Mouse (Mus musculus): ENCODE results near the gene Bbs10. TPM values are rescaled to one million over a fixed set of nuclear protein-coding genes. Genes with fewer than 3 reads are reported as not detected.

Gene Bbs10
- polyA plus RNA-seq, 1 experiment from 2014 or later = 4.1 TPM

DNA sequence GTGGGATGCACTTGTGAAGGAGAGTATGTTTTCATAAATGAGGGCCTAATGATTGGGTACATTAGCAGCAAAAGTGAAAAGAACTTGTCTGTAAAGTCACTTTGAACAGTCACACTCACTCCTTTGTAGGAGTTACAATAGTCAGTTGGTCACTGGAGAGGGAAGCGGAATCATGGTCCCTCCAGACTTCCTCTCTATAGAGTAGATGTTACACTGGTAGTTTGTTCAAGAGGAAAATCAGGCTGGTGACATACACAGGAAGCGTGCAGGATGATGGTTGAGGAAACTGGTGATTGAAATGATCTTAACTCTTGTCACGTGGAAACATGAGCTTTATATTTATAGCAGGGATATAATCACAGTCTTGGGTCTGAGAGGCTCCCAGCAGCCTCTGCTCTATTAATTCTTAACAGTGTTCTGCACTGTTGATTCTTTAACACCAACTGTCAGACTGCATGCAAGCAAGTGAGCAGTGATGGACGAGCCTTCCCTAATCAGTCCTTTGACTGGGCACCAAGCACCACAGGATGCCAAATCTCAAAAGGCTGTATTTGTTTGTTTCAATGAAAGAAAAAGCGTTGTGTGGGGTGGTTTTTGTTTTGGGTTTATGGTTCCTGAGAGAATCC, 24.9 kb upstream of the Bbs10 start:
- Histone ChIP-seq H3K9me3 (ENCODE audit: control insufficient read depth, low read length) (no peaks in the 10 kb centered on the region), H3K4me2 (ENCODE audit: low read depth, low read length) (no peak overlapping the region), H3K36me3 (ENCODE audit: control insufficient read depth, insufficient read depth, low read length) (no peaks in the 10 kb centered on the region), H3K9ac (ENCODE audit: low read depth, low read length) (no peak overlapping the region), H3K27ac (ENCODE audit: low read length) (no peak overlapping the region), H3K4me3 (ENCODE audit: low read length) (no peak overlapping the region), H3K27me3 (replicated peaks; ENCODE audit: control insufficient read depth, insufficient read depth, low read length) (no peaks in the 10 kb centered on the region), H3K4me1 (ENCODE audit: control insufficient read depth, insufficient read depth, low read length) (no peaks in the 10 kb centered on the region)
- ATAC-seq = no peak
- 77% methylated on average over 5 of the region's 5 CpGs for WGBS

DNA sequence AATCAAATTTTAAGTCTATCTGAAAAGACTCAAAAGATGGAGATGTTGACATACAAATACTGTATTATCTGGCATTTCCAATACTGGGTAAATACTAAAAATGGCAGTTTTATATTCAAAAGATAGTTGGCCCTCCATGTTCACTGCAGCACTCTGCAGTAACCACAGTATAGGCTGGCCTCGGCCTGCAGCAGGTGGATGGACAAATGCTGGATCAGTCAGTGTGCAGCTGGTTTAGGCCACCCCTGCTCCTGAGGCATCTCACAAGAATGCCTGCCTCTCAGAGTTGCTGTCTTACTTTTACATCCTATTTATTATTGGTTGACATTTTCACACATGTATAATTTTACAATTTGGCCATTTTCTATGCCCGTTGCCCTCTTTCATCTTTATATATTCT, 22.7 kb upstream of the Bbs10 start:
- H3K27me3 ChIP-seq (replicated peaks; ENCODE audit: control insufficient read depth, insufficient read depth, low read length) = no peaks in the 10 kb centered on the region
- H3K4me3 ChIP-seq (ENCODE audit: low read length) = no peak overlapping the region
- H3K36me3 ChIP-seq (ENCODE audit: control insufficient read depth, insufficient read depth, low read length) = no peaks in the 10 kb centered on the region
- H3K27ac ChIP-seq (ENCODE audit: low read length) = no peak overlapping the region
- no peak for ATAC-seq
- no peak overlapping the region for H3K9ac ChIP-seq (ENCODE audit: low read depth, low read length)
- 91% methylated on average over 2 of the region's 2 CpGs for WGBS
- no peaks in the 10 kb centered on the region for H3K9me3 ChIP-seq (ENCODE audit: control insufficient read depth, low read length)
- H3K4me2 ChIP-seq (ENCODE audit: low read depth, low read length) = no peak overlapping the region
- no peaks in the 10 kb centered on the region for H3K4me1 ChIP-seq (ENCODE audit: control insufficient read depth, insufficient read depth, low read length)

DNA sequence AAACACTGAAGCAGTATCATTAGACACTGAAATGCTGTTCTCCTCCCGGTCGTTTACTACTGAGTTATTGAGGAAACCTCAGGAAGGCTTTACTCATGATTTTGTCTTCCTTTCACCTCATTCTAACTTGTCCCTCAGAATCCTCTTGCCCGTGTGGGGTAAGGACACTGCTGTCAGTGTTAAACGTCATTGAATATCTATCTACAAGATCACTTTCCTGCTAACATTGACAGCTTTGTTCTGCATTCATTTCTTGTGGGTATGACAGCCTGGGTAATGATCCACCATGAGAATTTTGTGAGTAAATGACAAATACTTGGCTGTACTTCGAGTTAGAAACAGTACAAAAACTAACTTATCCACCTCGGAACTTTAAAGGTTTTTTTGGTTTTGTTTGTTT, 848 bp upstream of the Bbs10 start:
- Histone ChIP-seq H3K4me2 (ENCODE audit: low read depth, low read length) (peak overlapping the region; percentile 63), H3K4me1 (ENCODE audit: control insufficient read depth, insufficient read depth, low read length) (no peaks in the 10 kb centered on the region), H3K27me3 (replicated peaks; ENCODE audit: control insufficient read depth, insufficient read depth, low read length) (no peaks in the 10 kb centered on the region), H3K27ac (ENCODE audit: low read length) (no peak overlapping the region), H3K36me3 (ENCODE audit: control insufficient read depth, insufficient read depth, low read length) (no peaks in the 10 kb centered on the region), H3K9ac (ENCODE audit: low read depth, low read length) (no peak overlapping the region), H3K9me3 (ENCODE audit: control insufficient read depth, low read length) (no peaks in the 10 kb centered on the region), H3K4me3 (ENCODE audit: low read length) (peak overlapping the region; percentile 84; the same call in 1 of the 2 replicates)
- 40% methylated on average over 6 of the region's 6 CpGs for WGBS
- ATAC-seq = no peak

DNA sequence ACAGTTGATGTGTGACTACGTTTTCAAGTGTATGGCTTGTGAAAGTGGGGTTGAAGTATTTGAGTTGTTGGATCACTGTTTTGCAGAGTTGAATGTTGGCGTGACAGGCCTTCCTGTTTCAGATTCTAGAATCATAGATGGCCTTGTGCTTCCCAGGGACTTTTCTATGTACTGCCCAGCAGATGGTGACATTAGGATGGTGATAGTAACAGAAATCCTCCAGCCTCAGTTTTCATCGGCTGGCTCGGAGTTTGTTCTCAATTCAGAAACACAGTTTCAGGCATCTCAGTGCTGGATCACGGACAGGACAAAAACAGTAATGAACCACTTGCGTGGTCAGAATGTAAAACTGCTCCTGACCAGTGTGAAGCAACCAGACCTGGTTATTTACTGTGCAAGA, 1.1 kb downstream of the Bbs10 start:
- no peaks in the 10 kb centered on the region for H3K36me3 ChIP-seq (ENCODE audit: control insufficient read depth, insufficient read depth, low read length)
- ATAC-seq = no peak
- 82% methylated on average over 6 of the region's 6 CpGs for WGBS

DNA sequence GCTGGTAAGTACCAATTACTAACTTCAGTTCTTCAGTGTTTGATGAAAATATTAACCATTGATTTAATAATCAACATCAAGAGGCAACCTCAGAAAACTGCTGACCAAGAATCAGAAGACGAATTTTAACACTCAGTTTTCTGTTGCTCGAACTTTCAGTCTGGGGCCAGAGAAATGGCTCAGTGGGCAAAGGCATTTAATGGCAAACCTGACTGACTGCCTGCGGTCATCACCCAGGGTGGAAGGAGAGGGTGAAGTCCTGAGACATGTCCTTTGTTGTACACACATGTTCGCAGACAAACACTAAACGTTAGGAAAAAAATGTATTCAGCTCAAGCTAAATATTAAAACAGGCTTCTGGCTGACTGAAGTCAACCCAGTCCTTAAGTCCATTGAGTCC, 2.6 kb downstream of the Bbs10 start:
- 90% methylated on average over 5 of the region's 5 CpGs for WGBS
- no peaks in the 10 kb centered on the region for H3K9me3 ChIP-seq (ENCODE audit: control insufficient read depth, low read length)
- H3K4me2 ChIP-seq (ENCODE audit: low read depth, low read length) = no peak overlapping the region
- ATAC-seq = no peak
- no peaks in the 10 kb centered on the region for H3K4me1 ChIP-seq (ENCODE audit: control insufficient read depth, insufficient read depth, low read length)
- H3K27me3 ChIP-seq (replicated peaks; ENCODE audit: control insufficient read depth, insufficient read depth, low read length) = no peaks in the 10 kb centered on the region
- no peak overlapping the region for H3K4me3 ChIP-seq (ENCODE audit: low read length)
- H3K36me3 ChIP-seq (ENCODE audit: control insufficient read depth, insufficient read depth, low read length) = no peaks in the 10 kb centered on the region
- H3K27ac ChIP-seq (ENCODE audit: low read length) = no peak overlapping the region
- no peak overlapping the region for H3K9ac ChIP-seq (ENCODE audit: low read depth, low read length)

More for the DNA sequence above, 1.1 kb downstream of the Bbs10 start:
- no peaks in the 10 kb centered on the region for H3K4me1 ChIP-seq (ENCODE audit: control insufficient read depth, insufficient read depth, low read length)
- no peak overlapping the region for H3K27ac ChIP-seq (ENCODE audit: low read length)
- no peaks in the 10 kb centered on the region for H3K27me3 ChIP-seq (replicated peaks; ENCODE audit: control insufficient read depth, insufficient read depth, low read length)
- H3K9me3 ChIP-seq (ENCODE audit: control insufficient read depth, low read length) = no peaks in the 10 kb centered on the region
- H3K4me2 ChIP-seq (ENCODE audit: low read depth, low read length) = no peak overlapping the region
- H3K4me3 ChIP-seq (ENCODE audit: low read length) = no peak overlapping the region
- H3K9ac ChIP-seq (ENCODE audit: low read depth, low read length) = no peak overlapping the region

DNA sequence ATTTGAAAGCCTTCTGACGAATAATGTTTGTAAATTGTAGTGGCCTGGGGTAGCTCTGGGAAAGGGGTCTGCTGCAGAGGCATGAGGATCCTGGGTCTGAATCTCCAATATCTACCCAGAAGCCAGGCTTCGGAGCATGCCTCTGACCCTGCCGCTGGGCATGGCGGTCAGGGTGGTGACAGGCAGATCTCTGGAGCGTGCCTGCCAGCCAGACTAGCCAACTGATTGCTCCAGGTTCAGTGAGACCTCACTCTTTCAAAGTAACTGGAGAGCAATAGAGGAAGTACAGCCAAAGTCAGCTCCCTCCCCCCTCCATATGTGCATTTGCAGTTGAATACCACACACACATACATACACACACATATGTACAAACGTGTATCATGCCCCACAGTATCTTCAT, 4.0 kb downstream of the Bbs10 start:
- H3K4me1 ChIP-seq (ENCODE audit: control insufficient read depth, insufficient read depth, low read length) = no peaks in the 10 kb centered on the region
- H3K27ac ChIP-seq (ENCODE audit: low read length) = no peak overlapping the region
- no peak for ATAC-seq
- no peak overlapping the region for H3K4me2 ChIP-seq (ENCODE audit: low read depth, low read length)
- no peaks in the 10 kb centered on the region for H3K36me3 ChIP-seq (ENCODE audit: control insufficient read depth, insufficient read depth, low read length)
- no peaks in the 10 kb centered on the region for H3K27me3 ChIP-seq (replicated peaks; ENCODE audit: control insufficient read depth, insufficient read depth, low read length)
- no peak overlapping the region for H3K4me3 ChIP-seq (ENCODE audit: low read length)
- 91% methylated on average over 6 of the region's 6 CpGs for WGBS
- H3K9ac ChIP-seq (ENCODE audit: low read depth, low read length) = no peak overlapping the region
- H3K9me3 ChIP-seq (ENCODE audit: control insufficient read depth, low read length) = no peaks in the 10 kb centered on the region

DNA sequence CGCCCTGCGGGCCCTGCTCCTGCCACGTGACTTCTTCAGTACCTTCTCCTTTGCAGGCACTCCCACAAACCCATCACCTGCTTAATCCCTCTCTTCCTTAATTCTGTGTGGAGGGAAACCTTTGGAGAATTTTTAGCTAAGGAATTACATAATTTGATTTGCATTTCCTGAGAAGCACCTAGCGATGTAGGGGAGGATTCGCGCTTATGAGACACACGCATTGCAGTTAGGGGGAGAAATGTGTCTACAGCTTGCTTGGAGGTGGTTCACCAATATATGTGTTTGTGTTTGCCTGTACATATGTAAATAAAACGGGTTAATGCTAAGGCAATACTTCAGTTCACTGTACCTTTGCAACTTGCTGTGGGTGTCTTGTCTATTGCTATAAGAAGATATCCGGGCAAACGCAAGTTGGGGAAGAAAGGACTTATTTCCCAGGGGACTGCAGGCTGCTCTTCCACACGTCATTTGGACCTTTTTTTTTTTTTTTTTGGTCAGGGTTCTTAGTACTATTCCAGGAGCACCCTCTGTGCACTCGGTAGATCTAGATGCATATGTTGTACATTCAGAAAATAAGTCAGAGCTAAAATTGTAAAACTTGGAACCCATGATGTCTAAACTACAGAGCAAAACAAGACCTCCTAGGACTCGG, 10.5 kb downstream of the Bbs10 start:
- Histone ChIP-seq H3K4me1 (ENCODE audit: control insufficient read depth, insufficient read depth, low read length) (no peaks in the 10 kb centered on the region), H3K4me3 (ENCODE audit: low read length) (no peak overlapping the region), H3K27ac (ENCODE audit: low read length) (no peak overlapping the region), H3K27me3 (replicated peaks; ENCODE audit: control insufficient read depth, insufficient read depth, low read length) (no peaks in the 10 kb centered on the region), H3K4me2 (ENCODE audit: low read depth, low read length) (no peak overlapping the region), H3K9ac (ENCODE audit: low read depth, low read length) (no peak overlapping the region), H3K36me3 (ENCODE audit: control insufficient read depth, insufficient read depth, low read length) (no peaks in the 10 kb centered on the region), H3K9me3 (ENCODE audit: control insufficient read depth, low read length) (no peaks in the 10 kb centered on the region)
- no peak for ATAC-seq
- WGBS = 89% methylated on average over 13 of the region's 13 CpGs

DNA sequence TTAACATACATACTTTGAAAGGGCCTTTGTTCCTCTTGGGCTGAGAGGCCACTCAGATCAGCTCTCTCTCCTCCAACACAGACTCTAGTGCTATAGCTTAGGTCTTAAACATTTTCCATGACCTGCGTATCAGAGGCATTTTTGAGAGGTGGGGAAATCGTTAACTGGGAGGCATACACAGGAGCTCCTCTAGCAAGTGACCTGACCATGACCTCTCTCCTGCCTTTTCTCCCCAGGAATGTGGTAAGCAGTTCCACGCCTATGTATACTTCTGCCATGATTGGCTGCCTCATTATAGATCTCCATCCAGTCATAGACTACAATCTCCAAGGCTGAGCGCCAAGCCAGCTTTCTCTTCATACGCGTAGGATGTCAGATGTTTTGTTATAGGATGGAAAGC, 14.8 kb downstream of the Bbs10 start:
- ATAC-seq = no peak
- H3K27ac ChIP-seq (ENCODE audit: low read length) = no peak overlapping the region

DNA sequence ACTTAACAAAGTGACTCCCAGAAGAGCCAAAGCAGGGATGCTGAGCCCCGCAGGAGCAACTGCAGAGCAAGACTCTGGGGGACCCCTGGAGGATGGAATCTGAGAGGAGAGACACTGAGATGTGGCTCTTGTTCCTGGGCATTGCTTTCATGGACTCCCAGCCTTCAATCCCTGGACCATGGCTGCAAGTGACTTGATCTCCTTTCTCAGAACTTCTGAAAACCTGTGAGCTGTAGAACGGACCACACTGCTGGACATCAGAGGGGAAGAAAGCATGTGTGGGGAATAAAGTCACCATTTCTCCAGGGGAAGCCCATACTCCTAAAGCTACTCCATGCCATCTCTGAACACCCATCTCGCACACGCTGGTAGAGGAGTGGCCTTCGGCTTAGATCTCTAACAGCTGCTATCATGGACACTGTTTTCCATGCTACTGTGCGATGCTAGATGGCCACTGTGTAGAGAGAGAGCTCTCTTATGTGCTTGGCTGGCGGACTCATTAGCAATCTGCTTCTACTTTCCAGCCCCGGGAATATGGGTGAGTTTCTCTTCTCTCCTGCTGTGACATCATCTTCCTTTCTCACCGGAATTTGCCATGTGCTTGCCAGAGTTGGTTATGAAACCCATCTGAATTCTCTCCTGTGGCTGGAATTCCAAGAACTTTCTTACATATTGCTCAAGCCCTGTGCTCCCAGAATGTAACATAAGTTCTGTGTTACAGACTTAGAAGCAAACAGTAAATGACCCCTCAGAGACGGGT, 16.3 kb downstream of the Bbs10 start:
- H3K4me3 ChIP-seq (ENCODE audit: low read length) = no peak overlapping the region
- no peaks in the 10 kb centered on the region for H3K36me3 ChIP-seq (ENCODE audit: control insufficient read depth, insufficient read depth, low read length)
- no peak overlapping the region for H3K9ac ChIP-seq (ENCODE audit: low read depth, low read length)
- WGBS = 81% methylated on average over 10 of the region's 10 CpGs
- no peaks in the 10 kb centered on the region for H3K9me3 ChIP-seq (ENCODE audit: control insufficient read depth, low read length)
- no peak overlapping the region for H3K27ac ChIP-seq (ENCODE audit: low read length)
- no peaks in the 10 kb centered on the region for H3K27me3 ChIP-seq (replicated peaks; ENCODE audit: control insufficient read depth, insufficient read depth, low read length)
- no peak overlapping the region for H3K4me2 ChIP-seq (ENCODE audit: low read depth, low read length)
- no peak for ATAC-seq
- no peaks in the 10 kb centered on the region for H3K4me1 ChIP-seq (ENCODE audit: control insufficient read depth, insufficient read depth, low read length)

More for the DNA sequence above, 14.8 kb downstream of the Bbs10 start:
- no peak overlapping the region for H3K4me2 ChIP-seq (ENCODE audit: low read depth, low read length)
- H3K9ac ChIP-seq (ENCODE audit: low read depth, low read length) = no peak overlapping the region
- no peaks in the 10 kb centered on the region for H3K4me1 ChIP-seq (ENCODE audit: control insufficient read depth, insufficient read depth, low read length)
- H3K4me3 ChIP-seq (ENCODE audit: low read length) = no peak overlapping the region
- 50% methylated on average over 6 of the region's 6 CpGs for WGBS
- H3K9me3 ChIP-seq (ENCODE audit: control insufficient read depth, low read length) = no peaks in the 10 kb centered on the region
- no peaks in the 10 kb centered on the region for H3K27me3 ChIP-seq (replicated peaks; ENCODE audit: control insufficient read depth, insufficient read depth, low read length)
- no peaks in the 10 kb centered on the region for H3K36me3 ChIP-seq (ENCODE audit: control insufficient read depth, insufficient read depth, low read length)
